Comparison of ENCODE assay signal across 9 mouse cellular contexts in genomic region chr9:56090546-56091225, GRCm38 (mm10). TPM values are rescaled to one million over a fixed set of nuclear protein-coding genes. Genes with fewer than 3 reads are reported as not detected.
DNase-seq lines count a peak whose midpoint lies in the region; ATAC-seq and TF ChIP-seq lines count a peak whose summit lies in the region.
"Had no signal": no experiment of that assay in that cellular context is flagged by ENCODE, and none has a peak within 500 bp of the region (broad histone marks: within the 10 kb centered on the region; RNA-seq: fewer than 3 reads in every experiment).

No protein-coding gene starts in this region.

- peaks cover 11% of the 10 kb centered on the region for H3K4me1 ChIP-seq in intestine, embryonic 14.5 days (replicated peaks; ENCODE audit: control insufficient read depth, insufficient read depth, low read length)
- no peaks in the 10 kb centered on the region for H3K4me1 ChIP-seq in intestine, postnatal 0 days (replicated peaks; ENCODE audit: control insufficient read depth, insufficient read depth, low read length)
- H3K4me1 ChIP-seq in ES-E14 (ENCODE audit: control insufficient read depth in 2 of 2, insufficient read depth in 2 of 2, low read length in 2 of 2, poor library complexity in 1 of 2): peaks cover 0 to 14% of the 10 kb centered on the region in 2 experiments; a peak in 2 of 4 replicates
- peaks cover 12% of the 10 kb centered on the region for H3K4me1 ChIP-seq in neural tube, embryonic 15.5 days

- H3K27me3 ChIP-seq in intestine, embryonic 14.5 days (replicated peaks; ENCODE audit: control insufficient read depth, insufficient read depth, low read length): no peaks in the 10 kb centered on the region
- H3K27me3 ChIP-seq in intestine, postnatal 0 days (replicated peaks; ENCODE audit: control insufficient read depth, insufficient read depth, low read length): no peaks in the 10 kb centered on the region
- H3K27me3 ChIP-seq in neural tube, embryonic 15.5 days (replicated peaks): no peaks in the 10 kb centered on the region
- H3K27me3 ChIP-seq: Patski had no signal

- no peaks in the 10 kb centered on the region for H3K36me3 ChIP-seq in intestine, embryonic 14.5 days (ENCODE audit: control insufficient read depth, insufficient read depth, low read length)
- H3K36me3 ChIP-seq in intestine, postnatal 0 days (ENCODE audit: control insufficient read depth, insufficient read depth): no peaks in the 10 kb centered on the region
- no peaks in the 10 kb centered on the region for H3K36me3 ChIP-seq in ES-E14 (ENCODE audit: control insufficient read depth, insufficient read depth, low read length, poor library complexity, severe bottlenecking)
- H3K36me3 ChIP-seq in neural tube, embryonic 15.5 days: no peaks in the 10 kb centered on the region

- in situ Hi-C loops in ES-E14 (cut with MboI; ENCODE audit: low sequenced_read_pairs in 2 of 2, unreplicated experiment in 2 of 2): no loop called here

- no peak for DNase-seq in intestine, embryonic 14.5 days (ENCODE audit: low spot score)
- DNase-seq in ES-E14 (ENCODE audit: low read depth, low spot score): no peak
- DNase-seq in induced T-regulatory cell, adult 2 months (ENCODE audit: low read depth): peak; percentile 62
- no peak for DNase-seq in kidney, adult 18-20 months
- DNase-seq in adrenal gland, adult (ENCODE audit: inconsistent age in 2 of 2, low spot score in 1 of 2): no peak

- H3K27ac ChIP-seq in intestine, embryonic 14.5 days (ENCODE audit: low read depth): peak overlapping the region; percentile 70; the same call in 1 of the 2 replicates
- no peak overlapping the region for H3K27ac ChIP-seq in intestine, postnatal 0 days (ENCODE audit: low read depth, low read length)
- H3K27ac ChIP-seq in ES-E14 (ENCODE audit: insufficient read depth, low read depth, low read length, poor library complexity, severe bottlenecking): no peak overlapping the region
- no peak overlapping the region for H3K27ac ChIP-seq in neural tube, embryonic 15.5 days (replicated peaks)

- 67% methylated on average over 5 of the region's 5 CpGs for whole genome bisulfite sequencing in intestine, embryonic 14.5 days
- 74% methylated on average over 5 of the region's 5 CpGs for WGBS in intestine, postnatal 0 days
- 78% methylated on average over 5 of the region's 5 CpGs for WGBS in neural tube, embryonic 15.5 days

- ATAC-seq in intestine, embryonic 14.5 days (replicated peaks; ENCODE audit: low FRiP score, low TSS enrichment, low read depth): 0 out of 2 replicates have a peak, but pooled peaks have one; percentile 3
- no peak for ATAC-seq in intestine, postnatal 0 days
- no peak for ATAC-seq in neural tube, embryonic 15.5 days (ENCODE audit: low FRiP score)
- no peak for ATAC-seq in erythroid progenitor cell, adult 5-6 weeks (replicated peaks; ENCODE audit: low FRiP score, poor library complexity, severe bottlenecking)
- ATAC-seq: Patski had no signal

- no peak for TF ChIP-seq CTCF in intestine, postnatal 0 days (IDR thresholded peaks at IDR 0.05; ENCODE audit: low read depth)

- H3K9ac ChIP-seq in intestine, embryonic 14.5 days (ENCODE audit: low read length): no peak overlapping the region
- H3K9ac ChIP-seq in intestine, postnatal 0 days (ENCODE audit: low read depth, low read length): no peak overlapping the region
- peak overlapping the region; percentile 65; the same call in 1 of the 2 replicates for H3K9ac ChIP-seq in ES-E14 (ENCODE audit: insufficient read depth, low read depth, low read length, poor library complexity, severe bottlenecking)
- no peak overlapping the region for H3K9ac ChIP-seq in neural tube, embryonic 15.5 days (replicated peaks)

- H3K9me3 ChIP-seq in intestine, embryonic 14.5 days (ENCODE audit: control insufficient read depth, low read length): no peaks in the 10 kb centered on the region
- H3K9me3 ChIP-seq in intestine, postnatal 0 days (ENCODE audit: control insufficient read depth): no peaks in the 10 kb centered on the region
- H3K9me3 ChIP-seq in ES-E14 (ENCODE audit: control insufficient read depth, insufficient read depth, low read depth, low read length): no peaks in the 10 kb centered on the region
- H3K9me3 ChIP-seq in neural tube, embryonic 15.5 days (replicated peaks): no peaks in the 10 kb centered on the region

- H3K4me3 ChIP-seq in intestine, embryonic 14.5 days (ENCODE audit: low read depth, low read length): no peak overlapping the region
- H3K4me3 ChIP-seq in intestine, postnatal 0 days (ENCODE audit: low read depth, low read length): no peak overlapping the region
- peak overlapping the region; percentile 62 to 66; a peak in 2 of 4 replicates for H3K4me3 ChIP-seq in ES-E14 (ENCODE audit: insufficient read depth in 1 of 2, low read depth in 1 of 2, low read length in 2 of 2, poor library complexity in 1 of 2, severe bottlenecking in 1 of 2)
- no peak overlapping the region for H3K4me3 ChIP-seq in neural tube, embryonic 15.5 days (replicated peaks)

- H3K4me2 ChIP-seq in intestine, embryonic 14.5 days (ENCODE audit: low read length): peak overlapping the region; percentile 22
- no peak overlapping the region; the same call in 1 of the 2 replicates for H3K4me2 ChIP-seq in intestine, postnatal 0 days (replicated peaks; ENCODE audit: low read depth)
- peak overlapping the region; percentile 26; the same call in 1 of the 2 replicates for H3K4me2 ChIP-seq in neural tube, embryonic 15.5 days

TF ChIP-seq in ES-E14, 5 proteins besides CTCF, POLR2A, EP300 and RAD21:
- no peak for TF ChIP-seq CHD2 (IDR thresholded peaks at IDR 0.05; ENCODE audit: low read depth, low read length)
- no peak for TF ChIP-seq ZC3H11A (IDR thresholded peaks at IDR 0.05; ENCODE audit: borderline replicate concordance, low read depth, low read length)
- TF ChIP-seq MAFK (IDR thresholded peaks at IDR 0.05; ENCODE audit: insufficient read depth, low read depth, low read length): no peak

RNA-seq across cellular contexts. Expression of gene Pstpip1, which starts 0.9 kb away (rescaled TPM):
- 0.88 and 1.3 TPM in 2 replicates for polyA plus RNA-seq in intestine, embryonic 14.5 days (2014; fragmentation: Nextera tagmentation; extraction: Ambion mirVana)
- polyA plus RNA-seq in intestine, postnatal 0 days (2015; fragmentation: Nextera tagmentation; extraction: Ambion mirVana): 0.69 and 0.80 TPM in 2 replicates
- total RNA-seq in ES-E14 (2012; rRNA removed): 10.4 and 10.5 TPM in 2 replicates
- polyA plus RNA-seq in neural tube, embryonic 15.5 days (2015; fragmentation: Nextera tagmentation; extraction: Ambion mirVana): 0.84 and 4.6 TPM in 2 replicates
- total RNA-seq in erythroid progenitor cell, adult 5-6 weeks (2015; ENCODE audit: low replicate concordance): 9.2 and 10.5 TPM in 2 replicates
- 14.8 and 27.9 TPM in 2 replicates for total RNA-seq in erythroid progenitor cell, adult 5-6 weeks (2017; ENCODE audit: low replicate concordance)

RNA-seq across cellular contexts. Expression of gene Rcn2, which starts 49.0 kb away (rescaled TPM):
- 196 and 220 TPM in 2 replicates for polyA plus RNA-seq in intestine, embryonic 14.5 days (2014; fragmentation: Nextera tagmentation; extraction: Ambion mirVana)
- 81.3 and 81.7 TPM in 2 replicates for polyA plus RNA-seq in intestine, postnatal 0 days (2015; fragmentation: Nextera tagmentation; extraction: Ambion mirVana)
- total RNA-seq in ES-E14 (2012; rRNA removed): 57.4 and 77.1 TPM in 2 replicates
- 233 and 243 TPM in 2 replicates for polyA plus RNA-seq in neural tube, embryonic 15.5 days (2015; fragmentation: Nextera tagmentation; extraction: Ambion mirVana)
- 7.9 and 9.2 TPM in 2 replicates for total RNA-seq in erythroid progenitor cell, adult 5-6 weeks (2015; ENCODE audit: low replicate concordance)
- total RNA-seq in erythroid progenitor cell, adult 5-6 weeks (2017; ENCODE audit: low replicate concordance): 4.4 and 6.7 TPM in 2 replicates

Comparison
In these comparisons a context has a peak if more than half of its experiments do, and no peak if none do; other contexts are left out.
1. H3K4me3 ChIP-seq: peak in ES-E14 (2 of 2); none in intestine, embryonic 14.5 days (single experiment), intestine, postnatal 0 days (single experiment) and neural tube, embryonic 15.5 days (single experiment).